Mouse (Mus musculus) heart, postnatal 0 days (tissue): ENCODE measurements around the gene Fkbp5. TPM values are rescaled to one million over a fixed set of nuclear protein-coding genes. Genes with fewer than 3 reads are reported as not detected.

Experiments used
- ATAC-seq: fragments of 200-750 bp; cut with Nextera tagmentation; 2 replicates; pipeline ENCODE4 v1.8.0; 2017; ENCODE audit warnings: low read depth, moderate number of reproducible peaks, moderate library complexity; ENCODE audit not compliant: insufficient read depth
- DNase-seq: peaks from one replicate; pipeline ENCODE4 v3.0.0-alpha.2; 2016; ENCODE audit warnings: low spot score
- H3K27ac ChIP-seq: fragments of 300-500 bp; sonication (generic); 2 replicates; pipeline ENCODE4 v1.5.1; 2014; ENCODE audit warnings: low read depth, mild to moderate bottlenecking
- H3K27me3 ChIP-seq: fragments of 300-500 bp; sonication (generic); 2 replicates; pipeline ENCODE4 v1.6.1; 2014; ENCODE audit warnings: low read length, mixed read lengths; ENCODE audit not compliant: control insufficient read depth, insufficient read depth
- H3K36me3 ChIP-seq: fragments of 300-500 bp; sonication (generic); replicated peaks from 2 replicates; pipeline ENCODE4 v1.6.1; 2014; ENCODE audit warnings: low read length, mixed read lengths; ENCODE audit not compliant: control insufficient read depth, insufficient read depth
- H3K4me1 ChIP-seq: fragments of 300-500 bp; sonication (generic); 2 replicates; pipeline ENCODE4 v1.6.1; 2014; ENCODE audit warnings: antibody characterized with exemption; ENCODE audit not compliant: control insufficient read depth, insufficient read depth
- H3K4me2 ChIP-seq: fragments of 300-500 bp; sonication (generic); 2 replicates; pipeline ENCODE4 v1.6.1; 2014; ENCODE audit warnings: low read depth, mild to moderate bottlenecking, low read length, moderate library complexity
- H3K4me3 ChIP-seq: fragments of 300-500 bp; sonication (generic); 2 replicates; pipeline ENCODE4 v1.5.1; 2014; ENCODE audit warnings: low read depth, low read length
- H3K9ac ChIP-seq: fragments of 300-500 bp; sonication (generic); replicated peaks from 2 replicates; pipeline ENCODE4 v1.6.1; 2014; ENCODE audit warnings: low read depth, low read length, mixed read lengths
- H3K9me3 ChIP-seq: fragments of 300-500 bp; sonication (generic); replicated peaks from 2 replicates; pipeline ENCODE4 v1.6.1; 2016; ENCODE audit warnings: low read length; ENCODE audit not compliant: control insufficient read depth
- CTCF ChIP-seq: IDR thresholded peaks from 2 replicates; pipeline ENCODE4 v1.5.1; 2016; ENCODE audit warnings: antibody characterized with exemption, control low read depth, low read depth
- EP300 ChIP-seq: IDR thresholded peaks from 2 replicates; pipeline ENCODE4 v1.6.1; 2016; ENCODE audit warnings: antibody characterized with exemption, low read depth
- WGBS: fragments of 180-500 bp; shearing (Covaris S2); extraction: QIAGEN DNeasy Blood & Tissue Kit; methylation state at CpG from one replicate; pipeline ENCODE4 v1.1.7; 2014; 5-methylcytosine and 5-hydroxymethylcytosine counted together
- polyA plus RNA-seq: library from polyadenylated mRNA; unstranded; fragments of >200 nt; fragmentation: Nextera tagmentation; extraction: Ambion mirVana; gene quantifications from 2 replicates; pipeline ENCODE4 v1.2.1, GENCODE M21; 2015
- total RNA-seq: library from RNA; depleted of rRNA; stranded (reverse); fragments of >200 nt; gene quantifications from 2 replicates; pipeline ENCODE4 v1.2.3, GENCODE M21; 2014; ENCODE audit warnings: low replicate concordance

The Fkbp5 gene
- total and polyA plus RNA-seq, 2 experiments from 2014 or later = 8.3 to 19.4 TPM

- DNase-seq = peak; percentile 61
- Histone ChIP-seq H3K36me3 (no peaks in the 10 kb centered on the region), H3K27ac (no peak overlapping the region), H3K9me3 (no peaks in the 10 kb centered on the region), H3K4me3 (no peak overlapping the region), H3K9ac (no peak overlapping the region), H3K27me3 (no peaks in the 10 kb centered on the region), H3K4me2 (no peak overlapping the region), H3K4me1 (no peaks in the 10 kb centered on the region)
- ATAC-seq = peak; percentile 62; the same call in 1 of the 2 replicates
- 11% methylated on average over 14 of the region's 14 CpGs for WGBS
- TF ChIP-seq CTCF (peak; percentile 93), EP300 (no peak)
These were observed 35.9 kb upstream of the Fkbp5 start for GRCm38 (mm10) chr17:28553040-28553793.

DNA sequence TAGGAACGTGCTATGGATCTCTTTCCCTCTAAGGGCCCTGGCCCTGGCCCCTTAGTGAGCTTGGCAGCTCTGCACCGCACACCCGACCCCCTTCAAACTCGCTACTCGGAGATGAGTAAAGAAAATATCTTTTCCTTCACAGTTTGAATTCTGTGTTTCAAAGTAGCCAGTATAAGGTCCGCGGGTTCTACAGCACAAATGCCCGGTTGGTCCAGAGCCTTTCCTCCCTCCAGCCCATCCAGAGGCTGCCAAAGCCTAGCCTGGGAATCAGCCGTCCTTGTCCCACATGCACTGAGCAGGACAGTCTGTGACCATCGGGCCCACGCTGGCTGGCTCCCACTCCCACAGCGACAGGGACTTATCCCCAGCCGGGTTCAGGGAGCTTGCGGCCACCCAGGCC is 31.8 kb upstream of the Fkbp5 start, which contains the start of gene Clpsl2:
Gene Clpsl2, plus strand, starts transcription at position 301 of the 400 bp plus-strand sequence.
- Histone ChIP-seq H3K9ac (no peak within 1 kb of the TSS), H3K4me1 (no peaks in the 10 kb centered on the region), H3K4me2 (no peak within 1 kb of the TSS), H3K9me3 (no peaks in the 10 kb centered on the region), H3K27me3 (no peaks in the 10 kb centered on the region), H3K4me3 (no peak within 1 kb of the TSS), H3K27ac (no peak within 1 kb of the TSS), H3K36me3 (no peaks in the 10 kb centered on the region)
- TF ChIP-seq CTCF = no peak
- TF ChIP-seq EP300 = no peak
- 69% methylated on average over 14 of the region's 14 CpGs for WGBS
- no peak for ATAC-seq
- DNase-seq = no peak

- no peaks in the 10 kb centered on the region for H3K4me1 ChIP-seq
- no peak for TF ChIP-seq CTCF
- no peak for TF ChIP-seq EP300
These were observed 31.2 kb upstream of the Fkbp5 start for GRCm38 (mm10) chr17:28548550-28548949.

DNA sequence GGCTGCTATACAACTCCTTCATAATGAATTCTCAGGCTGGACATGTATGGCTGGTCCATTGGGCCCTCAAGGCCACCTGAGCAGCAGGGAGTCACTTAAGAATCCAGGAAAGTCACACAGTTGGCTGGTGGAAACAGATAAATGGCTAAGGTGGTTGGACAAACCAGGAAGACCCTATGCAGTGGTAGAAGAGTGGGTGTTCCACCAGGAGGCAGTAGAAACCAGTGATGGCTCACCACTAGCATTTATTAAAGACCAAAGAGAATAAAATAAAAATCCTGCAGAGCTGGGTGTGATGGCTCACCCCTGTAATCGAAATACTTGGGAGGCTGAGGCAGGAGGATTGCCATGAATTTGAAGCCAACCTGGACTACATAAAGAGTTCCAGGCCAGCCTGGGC is 29.6 kb upstream of the Fkbp5 start:
- Histone ChIP-seq H3K36me3 (no peaks in the 10 kb centered on the region), H3K4me2 (no peak overlapping the region), H3K4me1 (no peaks in the 10 kb centered on the region), H3K4me3 (no peak overlapping the region), H3K27ac (no peak overlapping the region), H3K27me3 (no peaks in the 10 kb centered on the region), H3K9me3 (no peaks in the 10 kb centered on the region), H3K9ac (no peak overlapping the region)
- WGBS = 52% methylated on average over 1 of the region's 1 CpGs
- DNase-seq (no peak), ATAC-seq (no peak)
- TF ChIP-seq EP300 = no peak
- TF ChIP-seq CTCF = no peak

More at GRCm38 (mm10) chr17:28548550-28548949, 31.2 kb upstream of the Fkbp5 start:
- Histone ChIP-seq H3K9me3 (no peaks in the 10 kb centered on the region), H3K27me3 (no peaks in the 10 kb centered on the region), H3K27ac (no peak overlapping the region), H3K4me2 (no peak overlapping the region), H3K9ac (no peak overlapping the region), H3K36me3 (no peaks in the 10 kb centered on the region), H3K4me3 (no peak overlapping the region)
- WGBS = 60% methylated on average over 11 of the region's 11 CpGs
- ATAC-seq = no peak
- no peak for DNase-seq

GRCm38 (mm10) chr17:28537881-28538280 is 20.6 kb upstream of the Fkbp5 start:
- Histone ChIP-seq H3K36me3 (no peaks in the 10 kb centered on the region), H3K4me1 (no peaks in the 10 kb centered on the region), H3K9ac (no peak overlapping the region), H3K27ac (no peak overlapping the region), H3K27me3 (no peaks in the 10 kb centered on the region), H3K9me3 (0 out of 2 replicates have a peak, but pooled peaks cover 6% of the 10 kb centered on the region), H3K4me2 (no peak overlapping the region), H3K4me3 (no peak overlapping the region)
- ATAC-seq = no peak
- 51% methylated on average over 12 of the region's 12 CpGs for WGBS
- DNase-seq = no peak
- TF ChIP-seq EP300 (no peak), CTCF (no peak)

DNA sequence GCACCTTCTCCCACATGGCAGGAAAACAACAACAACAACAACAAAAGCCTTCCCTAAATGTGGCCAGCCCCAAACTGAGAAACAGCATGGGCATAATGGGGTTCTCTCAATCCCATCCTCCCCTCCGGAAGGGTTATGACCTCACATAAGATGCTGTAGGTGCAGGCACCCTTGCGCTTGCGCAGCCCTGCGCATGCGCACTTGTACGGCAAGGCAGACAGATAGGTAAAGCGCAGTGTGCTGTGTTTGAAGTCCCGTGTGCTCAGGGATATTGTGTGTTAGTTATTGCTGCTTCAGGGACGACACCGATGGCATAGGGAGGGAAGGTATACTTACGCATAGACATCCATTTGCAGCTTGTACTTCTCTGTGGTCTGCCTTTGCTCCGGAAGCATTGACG is 16.0 kb upstream of the Fkbp5 start:
- Histone ChIP-seq H3K9ac (no peak overlapping the region), H3K9me3 (no peaks in the 10 kb centered on the region), H3K4me3 (no peak overlapping the region), H3K27me3 (0 out of 2 replicates have a peak, but pooled peaks cover 6% of the 10 kb centered on the region), H3K4me2 (no peak overlapping the region), H3K36me3 (no peaks in the 10 kb centered on the region), H3K4me1 (no peaks in the 10 kb centered on the region), H3K27ac (no peak overlapping the region)
- TF ChIP-seq CTCF (no peak), EP300 (no peak)
- 83% methylated on average over 13 of the region's 13 CpGs for WGBS
- DNase-seq (no peak), ATAC-seq (no peak)
